ENCODE assay signal across 22 mouse cellular contexts in genomic region chr6:135175014-135175413, GRCm38 (mm10). TPM values are rescaled to one million over a fixed set of nuclear protein-coding genes. Genes with fewer than 3 reads are reported as not detected.
DNase-seq lines count a peak whose midpoint lies in the region; ATAC-seq and TF ChIP-seq lines count a peak whose summit lies in the region.
"Had no signal": no experiment of that assay in that cellular context is flagged by ENCODE, and none has a peak within 500 bp of the region (broad histone marks: within the 10 kb centered on the region; RNA-seq: fewer than 3 reads in every experiment).

No protein-coding gene starts in this region.

- no peak overlapping the region for H3K9ac ChIP-seq in midbrain, embryonic 11.5 days (ENCODE audit: low read length)
- H3K9ac ChIP-seq in midbrain, embryonic 15.5 days: no peak overlapping the region
- H3K9ac ChIP-seq in neural tube, embryonic 15.5 days (replicated peaks): no peak overlapping the region
- H3K9ac ChIP-seq: neural tube, embryonic 12.5 days had no signal

- CTCF ChIA-PET in Patski (lab: Charles Lee): interaction anchor here (1.3 kb wide), 1 partner anchor 20 kb away, joined by 3 read pairs; no protein-coding TSS in a partner anchor

- in situ Hi-C loops in Patski (cut with MboI; ENCODE audit: low pct_unique_long_range_greater_than_20kb): no loop called here

- TF ChIP-seq POLR2A in olfactory bulb, adult 2 months (IDR thresholded peaks at IDR 0.05; ENCODE audit: insufficient read depth, low read depth, low read length): no peak

- no peak overlapping the region for H3K4me2 ChIP-seq in midbrain, embryonic 11.5 days
- H3K4me2 ChIP-seq in midbrain, embryonic 15.5 days: no peak overlapping the region
- no peak overlapping the region for H3K4me2 ChIP-seq in neural tube, embryonic 15.5 days
- H3K4me2 ChIP-seq: neural tube, embryonic 12.5 days had no signal

- H3K9me3 ChIP-seq in midbrain, embryonic 11.5 days (ENCODE audit: control insufficient read depth, low read length): no peaks in the 10 kb centered on the region
- no peaks in the 10 kb centered on the region for H3K9me3 ChIP-seq in midbrain, embryonic 15.5 days
- no peaks in the 10 kb centered on the region for H3K9me3 ChIP-seq in neural tube, embryonic 15.5 days (replicated peaks)
- H3K9me3 ChIP-seq: hindbrain, embryonic 10.5 days; neural tube, embryonic 12.5 days had no signal

- H3K27me3 ChIP-seq in midbrain, embryonic 11.5 days (ENCODE audit: control insufficient read depth, insufficient read depth, low read length): no peaks in the 10 kb centered on the region
- no peaks in the 10 kb centered on the region for H3K27me3 ChIP-seq in midbrain, embryonic 15.5 days (replicated peaks)
- H3K27me3 ChIP-seq in Patski: no peaks in the 10 kb centered on the region
- peaks cover 3% of the 10 kb centered on the region; the same call in 1 of the 2 replicates for H3K27me3 ChIP-seq in neural tube, embryonic 15.5 days (replicated peaks)
- H3K27me3 ChIP-seq: neural tube, embryonic 12.5 days had no signal

- TF ChIP-seq CTCF in Patski (IDR thresholded peaks at IDR 0.05): no peak
- no peak for TF ChIP-seq CTCF in olfactory bulb, adult 2 months (IDR thresholded peaks at IDR 0.05; ENCODE audit: insufficient read depth, low read depth, low read length)

- no peaks in the 10 kb centered on the region for H3K4me1 ChIP-seq in midbrain, embryonic 11.5 days (ENCODE audit: control insufficient read depth, insufficient read depth, low read length)
- H3K4me1 ChIP-seq in midbrain, embryonic 15.5 days: no peaks in the 10 kb centered on the region
- H3K4me1 ChIP-seq in olfactory bulb, adult 2 months (ENCODE audit: control insufficient read depth, insufficient read depth, low read length): peaks cover 3% of the 10 kb centered on the region
- H3K4me1 ChIP-seq in neural tube, embryonic 15.5 days: no peaks in the 10 kb centered on the region
- H3K4me1 ChIP-seq: neural tube, embryonic 12.5 days had no signal

- POLR2A ChIA-PET in Patski (lab: Charles Lee): no interaction called here

- DNase-seq in frontal cortex, postnatal 14 days (ENCODE audit: low spot score in 2 of 2): no peak
- peak; percentile 41 for DNase-seq in midbrain, embryonic 11.5 days (ENCODE audit: low spot score, missing footprints)
- no peak for DNase-seq in Patski (ENCODE audit: low read depth, low spot score)
- DNase-seq in ovary, postnatal 10 days (ENCODE audit: low spot score): no peak
- DNase-seq: cerebellum, adult 18-20 months; gastrocnemius, postnatal 25 days; kidney, adult 9 months; kidney, postnatal 36 days; lung, adult 18-20 months had no signal

- ATAC-seq in frontal cortex, adult (ENCODE audit: low TSS enrichment): peak; percentile 96
- ATAC-seq in midbrain, embryonic 11.5 days (ENCODE audit: low FRiP score): no peak
- ATAC-seq in midbrain, embryonic 15.5 days (replicated peaks): no peak
- ATAC-seq in Patski: peak; percentile 26
- no peak for ATAC-seq in neural tube, embryonic 15.5 days (ENCODE audit: low FRiP score)
- ATAC-seq: CD4-positive, CD25-positive, alpha-beta regulatory T cell, adult 4 months; forebrain, embryonic 14.5 days had no signal

- no peaks in the 10 kb centered on the region for H3K36me3 ChIP-seq in midbrain, embryonic 11.5 days (ENCODE audit: control insufficient read depth, insufficient read depth, low read length)
- no peaks in the 10 kb centered on the region for H3K36me3 ChIP-seq in midbrain, embryonic 15.5 days (replicated peaks)
- H3K36me3 ChIP-seq in neural tube, embryonic 15.5 days: no peaks in the 10 kb centered on the region
- H3K36me3 ChIP-seq: G1E; hindbrain, embryonic 10.5 days; neural tube, embryonic 12.5 days had no signal

- 91% methylated on average over 1 of the region's 1 CpGs for WGBS in midbrain, embryonic 11.5 days
- WGBS in midbrain, embryonic 15.5 days: 92% methylated on average over 1 of the region's 1 CpGs
- 93% methylated on average over 1 of the region's 1 CpGs for WGBS in olfactory bulb, adult 2 months
- 90% methylated on average over 1 of the region's 1 CpGs for WGBS in neural tube, embryonic 15.5 days

- no peak overlapping the region for H3K27ac ChIP-seq in midbrain, embryonic 11.5 days (ENCODE audit: low read depth, low read length)
- H3K27ac ChIP-seq in midbrain, embryonic 15.5 days: no peak overlapping the region
- peak overlapping the region; percentile 65 for H3K27ac ChIP-seq in olfactory bulb, adult 2 months (ENCODE audit: insufficient read depth, low read depth, low read length)
- no peak overlapping the region for H3K27ac ChIP-seq in neural tube, embryonic 15.5 days (replicated peaks)
- H3K27ac ChIP-seq: hindbrain, embryonic 10.5 days; neural tube, embryonic 12.5 days had no signal

- H3K4me3 ChIP-seq in midbrain, embryonic 11.5 days (ENCODE audit: low read depth, low read length): no peak overlapping the region
- H3K4me3 ChIP-seq in midbrain, embryonic 15.5 days: no peak overlapping the region
- H3K4me3 ChIP-seq in olfactory bulb, adult 2 months (ENCODE audit: insufficient read depth, low read depth, low read length): no peak overlapping the region
- H3K4me3 ChIP-seq in neural tube, embryonic 15.5 days (replicated peaks): no peak overlapping the region
- H3K4me3 ChIP-seq: erythroblast, embryonic 14.5 days; hindbrain, embryonic 10.5 days; neural tube, embryonic 12.5 days had no signal

RNA-seq across cellular contexts. Expression of gene Fam234b, which starts 22.8 kb away (rescaled TPM):
- 29.3 and 33.0 TPM in 2 replicates for polyA plus RNA-seq in midbrain, embryonic 11.5 days (2014; fragmentation: Nextera tagmentation; extraction: Ambion mirVana)
- polyA plus RNA-seq in midbrain, embryonic 15.5 days (2015; fragmentation: Nextera tagmentation; extraction: Ambion mirVana): 110 and 117 TPM in 2 replicates
- 16.8 TPM for polyA plus RNA-seq in Patski (2021)
- 357 TPM in 1 of 2 replicates, not detected in the other for polyA plus RNA-seq in olfactory bulb, adult 2 months (2012; ENCODE audit: insufficient read depth, insufficient read length, low replicate concordance, missing spikeins)
- polyA plus RNA-seq in neural tube, embryonic 15.5 days (2015; fragmentation: Nextera tagmentation; extraction: Ambion mirVana): 99.6 and 105 TPM in 2 replicates

RNA-seq across cellular contexts. Expression of gene Hebp1, which starts 22.8 kb away (rescaled TPM):
- 1.8 and 2.9 TPM in 2 replicates for polyA plus RNA-seq in midbrain, embryonic 11.5 days (2014; fragmentation: Nextera tagmentation; extraction: Ambion mirVana)
- polyA plus RNA-seq in midbrain, embryonic 15.5 days (2015; fragmentation: Nextera tagmentation; extraction: Ambion mirVana): 4.7 and 6.1 TPM in 2 replicates
- 5.2 TPM for polyA plus RNA-seq in Patski (2021)
- not detected in 2 replicates for polyA plus RNA-seq in olfactory bulb, adult 2 months (2012; ENCODE audit: insufficient read depth, insufficient read length, low replicate concordance, missing spikeins)
- 6.2 and 10.8 TPM in 2 replicates for polyA plus RNA-seq in neural tube, embryonic 15.5 days (2015; fragmentation: Nextera tagmentation; extraction: Ambion mirVana)

RNA-seq across cellular contexts. Expression of gene Gprc5d, which starts 56.9 kb away (rescaled TPM):
- not detected in 2 replicates for polyA plus RNA-seq in midbrain, embryonic 11.5 days (2014; fragmentation: Nextera tagmentation; extraction: Ambion mirVana)
- polyA plus RNA-seq in midbrain, embryonic 15.5 days (2015; fragmentation: Nextera tagmentation; extraction: Ambion mirVana): not detected in 2 replicates
- polyA plus RNA-seq in Patski (2021): not detected
- not detected in 2 replicates for polyA plus RNA-seq in olfactory bulb, adult 2 months (2012; ENCODE audit: insufficient read depth, insufficient read length, low replicate concordance, missing spikeins)
- not detected in 2 replicates for polyA plus RNA-seq in neural tube, embryonic 15.5 days (2015; fragmentation: Nextera tagmentation; extraction: Ambion mirVana)
- polyA plus RNA-seq: brain, embryonic 14.5 days; CD4-positive, CD25-positive, alpha-beta regulatory T cell, adult 4 months; embryonic facial prominence, embryonic 11.5 days; forebrain, embryonic 14.5 days; G1E; heart, embryonic 16.5 days; hindbrain, embryonic 10.5 days; neural tube, embryonic 12.5 days had no signal

Comparison
In these comparisons a context has a peak if more than half of its experiments do, and no peak if none do; other contexts are left out.
1. ATAC-seq: peak in frontal cortex, adult (single experiment) and Patski (single experiment); none in midbrain, embryonic 11.5 days (single experiment), midbrain, embryonic 15.5 days (single experiment) and neural tube, embryonic 15.5 days (single experiment).